12 mouse cellular contexts compared by ENCODE assay signal in the genomic region with DNA sequence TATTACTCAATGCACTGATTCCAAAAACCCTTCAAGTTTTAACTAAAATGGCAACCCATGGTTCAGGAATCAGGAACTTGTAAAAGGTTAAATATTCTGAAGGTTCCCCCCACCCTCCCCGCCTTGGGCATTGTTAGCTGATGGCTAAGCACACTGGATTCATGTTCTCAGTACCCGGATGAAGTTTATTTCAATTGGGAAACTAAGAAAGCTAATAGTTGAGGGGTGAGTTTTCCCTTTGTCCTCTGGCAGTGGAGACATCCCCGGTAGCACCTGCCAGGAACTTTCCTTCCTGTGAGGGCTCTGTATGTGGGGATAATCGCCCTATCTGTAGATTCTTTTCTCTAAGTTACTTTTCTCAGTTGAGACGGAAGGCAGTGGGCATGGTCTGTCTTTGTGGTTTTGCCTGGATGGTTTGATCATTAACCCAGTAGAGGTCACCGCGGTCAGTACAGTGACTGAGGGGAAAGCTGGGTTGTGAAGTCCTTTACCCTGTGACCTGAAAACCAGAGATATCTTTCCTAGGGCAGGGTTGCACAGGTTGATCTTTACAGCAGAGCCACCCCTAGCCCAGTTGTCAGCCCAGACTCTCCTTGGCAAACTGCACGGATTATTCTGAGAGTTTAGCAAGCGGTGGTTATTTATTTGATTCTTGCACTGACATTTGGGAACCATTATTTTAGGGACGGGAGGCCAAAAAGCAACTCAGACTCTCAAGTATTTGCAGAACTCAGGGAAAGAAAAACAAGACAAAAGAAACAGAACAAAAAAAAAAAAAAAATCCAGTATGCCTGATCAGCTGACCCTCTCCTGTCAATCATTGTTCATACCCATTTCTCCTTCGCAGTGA. TPM values are rescaled to one million over a fixed set of nuclear protein-coding genes. Genes with fewer than 3 reads are reported as not detected.
A peak's percentile ranks its signal among the peaks of the same experiment; 100 is the strongest.
DNase-seq lines count a peak whose midpoint lies in the region; ATAC-seq lines count a peak whose summit lies in the region.
"Had no signal": no experiment of that assay in that cellular context is flagged by ENCODE, and none has a peak within 500 bp of the region (broad histone marks: within the 10 kb centered on the region; RNA-seq: fewer than 3 reads in every experiment).

No protein-coding gene starts in this region.

- no peak overlapping the region for H3K9ac ChIP-seq in heart, embryonic 12.5 days
- H3K9ac ChIP-seq: embryonic facial prominence, embryonic 12.5 days had no signal

- ATAC-seq in heart, embryonic 12.5 days (ENCODE audit: insufficient number of reproducible peaks, low FRiP score): no peak
- peak; percentile 62 for ATAC-seq in megakaryocyte, adult 5-6 weeks (ENCODE audit: poor library complexity, severe bottlenecking)

- H3K9me3 ChIP-seq in heart, embryonic 10.5 days: no peaks in the 10 kb centered on the region
- no peaks in the 10 kb centered on the region for H3K9me3 ChIP-seq in heart, embryonic 12.5 days (replicated peaks)
- H3K9me3 ChIP-seq: embryonic facial prominence, embryonic 12.5 days had no signal

- no peaks in the 10 kb centered on the region for H3K27me3 ChIP-seq in heart, embryonic 10.5 days (ENCODE audit: insufficient read depth, poor library complexity, severe bottlenecking)
- no peaks in the 10 kb centered on the region for H3K27me3 ChIP-seq in heart, embryonic 12.5 days (replicated peaks)
- H3K27me3 ChIP-seq: embryonic facial prominence, embryonic 12.5 days had no signal

- DNase-seq in heart, embryonic 10.5 days (ENCODE audit: low spot score): no peak
- peak; percentile 93 for DNase-seq in adipocyte (ENCODE audit: low spot score)
- peak; percentile 88 for DNase-seq in kidney, adult 9 months
- DNase-seq in cerebellum, adult 11-12 months: no peak
- DNase-seq in layer of hippocampus, adult 18-20 months (ENCODE audit: low spot score in 2 of 2): no peak
- no peak for DNase-seq in left cerebral cortex, adult 9 months (ENCODE audit: low spot score in 2 of 2)
- DNase-seq: adrenal gland, postnatal 25 days; heart, postnatal 14 days had no signal

- no peak overlapping the region for H3K4me3 ChIP-seq in heart, embryonic 10.5 days
- no peak overlapping the region for H3K4me3 ChIP-seq in heart, embryonic 12.5 days
- H3K4me3 ChIP-seq: embryonic facial prominence, embryonic 12.5 days; myocyte had no signal

- H3K4me2 ChIP-seq in heart, embryonic 12.5 days: no peak overlapping the region
- H3K4me2 ChIP-seq: embryonic facial prominence, embryonic 12.5 days had no signal

- peaks cover 70% of the 10 kb centered on the region for H3K4me1 ChIP-seq in heart, embryonic 10.5 days
- peaks cover 55% of the 10 kb centered on the region for H3K4me1 ChIP-seq in heart, embryonic 12.5 days (replicated peaks)

- no peaks in the 10 kb centered on the region for H3K36me3 ChIP-seq in heart, embryonic 10.5 days
- H3K36me3 ChIP-seq in heart, embryonic 12.5 days: no peaks in the 10 kb centered on the region
- H3K36me3 ChIP-seq: embryonic facial prominence, embryonic 12.5 days had no signal

- H3K27ac ChIP-seq in heart, embryonic 10.5 days: peak overlapping the region; percentile 71
- H3K27ac ChIP-seq in heart, embryonic 12.5 days (ENCODE audit: poor library complexity, severe bottlenecking): no peak overlapping the region

- 67% methylated on average over 11 of the region's 11 CpGs for WGBS in heart, embryonic 10.5 days
- 69% methylated on average over 11 of the region's 11 CpGs for WGBS in heart, embryonic 12.5 days

RNA-seq across cellular contexts. Expression of gene Ano6, which starts 47.8 kb away (rescaled TPM):
- polyA plus RNA-seq in heart, embryonic 10.5 days (2016; fragmentation: Nextera tagmentation; extraction: Ambion mirVana): 40.8 and 44.4 TPM in 2 replicates
- polyA plus RNA-seq in heart, embryonic 12.5 days (2016; fragmentation: Nextera tagmentation; extraction: Ambion mirVana): 45.7 and 49.5 TPM in 2 replicates
- total RNA-seq in megakaryocyte, adult 5-6 weeks (2015): 32.6 and 39.0 TPM in 2 replicates
- 46.7 and 47.2 TPM in 2 replicates for total RNA-seq in megakaryocyte, adult 5-6 weeks (2017)
- 10 to 100 TPM; 20.6 to 27.4 TPM for total RNA-seq in layer of hippocampus, adult 18-20 months (2021)

Comparison
In these comparisons a context has a peak if more than half of its experiments do, and no peak if none do; other contexts are left out.
1. DNase-seq: peak in adipocyte (single experiment) and kidney, adult 9 months (single experiment); none in heart, embryonic 10.5 days (single experiment), cerebellum, adult 11-12 months (single experiment), layer of hippocampus, adult 18-20 months (0 of 2) and left cerebral cortex, adult 9 months (0 of 2).